Mouse (Mus musculus) heart, adult 2 months (tissue): ENCODE data around the gene Ttc7.

Source experiments
- EP300 ChIP-seq: fragments of 200-500 bp; IDR thresholded peaks from 2 replicates; pipeline ENCODE4 v1.6.1; 2011; ENCODE audit warnings: low read depth, low read length, control low read depth; ENCODE audit not compliant: insufficient read depth
- POLR2A ChIP-seq: fragments of 200-500 bp; IDR thresholded peaks from 2 replicates; pipeline ENCODE4 v1.6.1; 2011; ENCODE audit warnings: mild to moderate bottlenecking, low read depth, low read length, control low read depth; ENCODE audit not compliant: insufficient read depth

GRCm38 (mm10) chr17:87289367-87289766 is 6.7 kb downstream of the Ttc7 start:
- TF ChIP-seq EP300 = no peak
- no peak for TF ChIP-seq POLR2A
